Mouse (Mus musculus) midbrain, embryonic 15.5 days (tissue): Measurements from ENCODE around the gene 4921507P07Rik. TPM values are rescaled to one million over a fixed set of nuclear protein-coding genes. Genes with fewer than 3 reads are reported as not detected.

Source experiments
- ATAC-seq: fragments of 200-750 bp; cut with Nextera tagmentation; replicated peaks from 2 replicates; pipeline ENCODE4 v1.8.0; 2017; ENCODE audit warnings: moderate TSS enrichment
- H3K27ac ChIP-seq: fragments of 300-500 bp; sonication (generic); 2 replicates; pipeline ENCODE4 v1.5.1; 2015; ENCODE audit warnings: mild to moderate bottlenecking, inconsistent platforms
- H3K27me3 ChIP-seq: fragments of 300-500 bp; sonication (generic); replicated peaks from 2 replicates; pipeline ENCODE4 v1.6.1; 2015; ENCODE audit warnings: inconsistent platforms
- H3K36me3 ChIP-seq: fragments of 300-500 bp; sonication (generic); replicated peaks from 2 replicates; pipeline ENCODE4 v1.6.1; 2015; ENCODE audit warnings: inconsistent platforms
- H3K4me1 ChIP-seq: fragments of 300-500 bp; sonication (generic); 2 replicates; pipeline ENCODE4 v1.6.1; 2015; ENCODE audit warnings: inconsistent platforms
- H3K4me2 ChIP-seq: fragments of 300-500 bp; sonication (generic); 2 replicates; pipeline ENCODE4 v1.6.1; 2015; ENCODE audit warnings: inconsistent platforms, mild to moderate bottlenecking, moderate library complexity
- H3K4me3 ChIP-seq: fragments of 300-500 bp; sonication (generic); 2 replicates; pipeline ENCODE4 v1.5.1; 2015; ENCODE audit warnings: mild to moderate bottlenecking, inconsistent platforms
- H3K9ac ChIP-seq: fragments of 300-500 bp; sonication (generic); 2 replicates; pipeline ENCODE4 v1.6.1; 2015; ENCODE audit warnings: mild to moderate bottlenecking, inconsistent platforms
- H3K9me3 ChIP-seq: fragments of 300-500 bp; sonication (generic); 2 replicates; pipeline ENCODE4 v1.6.1; 2016; ENCODE audit warnings: inconsistent platforms
- WGBS: fragments of 180-500 bp; shearing (Covaris S2); methylation state at CpG from one replicate; pipeline ENCODE4 v1.1.7; 2015; ENCODE audit warnings: mixed read lengths; 5-methylcytosine and 5-hydroxymethylcytosine counted together
- microRNA-seq: library from miRNA; unstranded; fragments of <30 nt; microRNA quantifications from one replicate; pipeline ENCODE4, GENCODE M21; 2016
- polyA plus RNA-seq: library from polyadenylated mRNA; unstranded; fragments of >200 nt; fragmentation: Nextera tagmentation; extraction: Ambion mirVana; gene quantifications from 2 replicates; pipeline ENCODE4 v1.2.1, GENCODE M21; 2015

The 4921507P07Rik gene
- polyA plus RNA-seq, 1 experiment from 2014 or later, result 3.2 TPM

- no peaks in the 10 kb centered on the region for H3K9me3 ChIP-seq
- H3K27ac ChIP-seq, result no peak overlapping the region
- no peak for ATAC-seq
- no peaks in the 10 kb centered on the region for H3K27me3 ChIP-seq
- H3K4me2 ChIP-seq, result no peak overlapping the region
- no peak overlapping the region for H3K9ac ChIP-seq
- no peak overlapping the region for H3K4me3 ChIP-seq
- peaks cover 3% of the 10 kb centered on the region for H3K4me1 ChIP-seq
- H3K36me3 ChIP-seq, result no peaks in the 10 kb centered on the region
- 57% methylated on average over 8 of the region's 8 CpGs for WGBS
Observed at GRCm38 (mm10) chr6:50525846-50526245, 70.6 kb downstream of the 4921507P07Rik start.

GRCm38 (mm10) chr6:50524261-50524896 is 72.1 kb downstream of the 4921507P07Rik start:
- no peak for ATAC-seq
- Histone ChIP-seq H3K9me3 (no peaks in the 10 kb centered on the region), H3K4me1 (peaks cover 3% of the 10 kb centered on the region), H3K27me3 (no peaks in the 10 kb centered on the region), H3K4me2 (no peak overlapping the region), H3K36me3 (no peaks in the 10 kb centered on the region), H3K9ac (no peak overlapping the region), H3K4me3 (no peak overlapping the region), H3K27ac (no peak overlapping the region)
- 86% methylated on average over 10 of the region's 10 CpGs for WGBS

Small RNA genes within 50 kb of the gene (microRNA-seq; reads per million reads assigned to microRNA genes)
- gene Mir6371, result not detected

Other genes with a start within 250 kb of the 4921507P07Rik start
- gene Osbpl3, start 140.4 kb downstream of the 4921507P07Rik start, polyA plus RNA-seq, result 5.6 and 6.2 TPM in 2 replicates
- gene Cycs, start 30.1 kb downstream of the 4921507P07Rik start, polyA plus RNA-seq, result 65.9 and 67.7 TPM in 2 replicates
- gene Npvf, start 57.8 kb upstream of the 4921507P07Rik start, polyA plus RNA-seq, result 0.43 and 1.5 TPM in 2 replicates